Mouse (Mus musculus) mouse trophoblast stem cell (cell line): ENCODE results near the gene Pagr1b.

Source experiments
- in situ Hi-C, 2 experiments: fragments of 300-500 bp; cut with MseI, MboI; formaldehyde crosslinking; loops; 2 replicates in 1 of 2; 3 replicates in 1 of 2; pipeline ENCODE4 v1.15.1; 2025

Gene Pagr1b

DNA sequence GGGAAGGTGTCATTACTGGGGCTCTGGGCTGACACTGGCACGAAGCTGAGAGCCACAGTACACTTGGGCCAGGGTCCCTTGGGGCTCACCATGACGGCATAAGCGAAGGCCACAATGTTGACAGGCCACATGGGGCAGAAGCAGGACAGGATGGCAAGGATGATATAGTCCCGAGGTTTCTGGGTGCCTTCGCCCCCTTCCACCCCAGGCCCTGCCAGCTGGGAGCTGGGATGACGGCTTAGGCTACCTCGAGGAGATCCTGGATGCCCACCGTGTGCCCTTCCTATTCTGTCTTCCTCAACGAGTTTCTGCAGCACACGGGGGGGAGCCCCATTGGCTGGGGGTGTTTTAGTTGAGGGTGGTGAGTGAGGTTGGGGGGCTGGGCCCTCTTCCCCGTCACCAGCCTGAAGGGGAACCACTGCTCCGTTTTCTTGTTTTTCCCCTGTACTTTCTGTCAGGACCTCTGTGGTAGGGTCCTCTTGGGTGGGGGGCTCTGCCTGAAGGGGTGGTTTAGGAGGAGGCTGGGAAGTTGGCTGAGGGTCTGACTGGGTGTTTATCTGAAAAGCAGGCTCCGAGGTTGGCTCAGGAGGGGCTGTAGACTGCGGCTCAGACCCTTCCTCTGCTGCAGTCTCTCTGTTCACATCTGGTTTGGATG lies 3.1 kb upstream of the Pagr1b start:
- in situ Hi-C loops = no loop called here

- in situ Hi-C loops = no loop called here
Measured at GRCm38 (mm10) chr7:127018416-127019305, 2.4 kb upstream of the Pagr1b start.

DNA sequence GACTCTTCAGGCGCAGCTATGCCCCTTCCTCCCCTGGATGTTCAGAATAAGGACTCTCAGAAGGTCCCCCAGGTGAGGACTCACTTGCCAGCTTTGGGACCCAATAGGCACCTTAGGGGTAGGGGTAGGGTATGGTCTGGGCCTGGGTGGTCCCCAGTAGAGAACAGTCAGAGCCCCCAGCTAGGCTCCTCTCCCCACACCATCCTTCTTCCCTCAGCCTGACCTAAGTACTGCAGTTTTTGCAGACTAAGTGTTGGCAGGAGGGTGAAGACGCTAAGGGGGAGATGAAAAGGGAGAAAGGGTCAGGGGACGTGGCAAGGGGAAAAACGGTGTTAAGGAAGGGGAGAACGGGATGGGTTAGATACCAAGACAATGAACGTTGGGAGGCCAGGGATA lies 1.7 kb upstream of the Pagr1b start:
- in situ Hi-C loops = no loop called here

GRCm38 (mm10) chr7:127016971-127017949 lies 976 bp upstream of the Pagr1b start, which contains the start of gene Pagr1a:
Gene Pagr1a (minus strand): TSS chr7:127017352.
- in situ Hi-C loops = no loop called here

GRCm38 (mm10) chr7:127016486-127016938 lies 228 bp upstream of the Pagr1b start:
- in situ Hi-C loops = no loop called here

DNA sequence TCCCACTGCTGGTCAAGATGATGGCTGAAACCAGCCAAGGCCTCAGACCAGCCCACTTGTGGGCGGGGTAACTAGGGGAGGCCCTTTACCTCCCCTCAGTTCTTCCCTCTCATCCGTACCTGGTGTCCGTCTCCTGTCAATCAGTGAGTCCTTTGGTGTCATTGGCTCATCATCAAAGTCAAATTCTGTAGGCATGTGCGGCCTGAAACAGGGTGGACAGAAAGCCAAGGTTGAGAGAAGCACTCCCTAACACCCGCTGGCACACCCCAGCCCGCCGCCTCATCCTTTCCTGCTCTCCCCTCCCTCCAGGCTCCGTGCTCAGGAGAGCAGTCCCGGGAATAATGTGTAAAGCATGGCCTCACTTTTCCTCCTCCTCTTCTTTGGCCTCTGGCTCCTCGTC lies 203 bp downstream of the Pagr1b start:
- in situ Hi-C loops = no loop called here

- in situ Hi-C loops = no loop called here
Measured at GRCm38 (mm10) chr7:127014993-127015392, 1.3 kb downstream of the Pagr1b start.

DNA sequence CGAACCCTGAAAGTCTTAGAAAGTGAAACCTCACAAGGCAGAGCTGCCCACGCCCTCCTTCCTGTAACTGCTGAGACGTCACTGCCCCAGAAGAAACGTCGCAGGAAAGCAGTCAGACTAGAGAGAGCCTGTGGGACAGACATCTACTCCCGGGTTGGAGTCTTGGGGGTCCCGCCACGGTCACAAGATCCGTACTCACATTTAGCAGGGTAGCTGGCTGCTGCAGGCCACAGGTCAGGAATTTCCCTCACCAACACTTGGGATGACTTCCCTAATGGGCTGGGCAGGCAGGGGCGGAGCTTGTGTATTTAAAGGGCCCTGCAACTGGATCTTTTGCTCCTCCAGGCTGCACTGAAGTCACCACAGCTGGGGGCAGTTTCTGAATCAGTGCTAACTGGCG lies 2.0 kb downstream of the Pagr1b start, which contains the start of gene Mvp:
Gene Mvp (minus strand): TSS at position 302 of the 400 bp plus-strand sequence.
- in situ Hi-C loops = no loop called here

DNA sequence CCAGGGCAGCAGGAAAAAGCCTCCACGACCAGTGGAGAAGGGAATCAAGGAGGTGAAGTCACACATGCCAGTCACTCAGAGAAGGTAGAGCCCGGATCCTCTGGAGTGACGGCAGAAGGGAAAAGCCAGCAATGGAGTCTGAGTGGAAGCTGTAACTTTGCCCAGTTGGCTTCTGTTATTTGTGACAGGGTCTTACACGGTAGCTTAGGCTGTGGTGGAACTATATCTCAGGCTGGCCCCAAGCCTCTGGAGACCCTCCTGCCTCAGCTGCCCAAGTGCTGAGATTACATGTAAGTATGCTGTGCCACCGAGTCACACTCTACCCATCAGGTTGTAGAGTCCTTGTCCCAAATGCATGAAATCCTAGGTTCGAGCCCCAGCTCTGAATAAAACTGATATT lies 2.9 kb downstream of the Pagr1b start:
- in situ Hi-C loops = no loop called here

DNA sequence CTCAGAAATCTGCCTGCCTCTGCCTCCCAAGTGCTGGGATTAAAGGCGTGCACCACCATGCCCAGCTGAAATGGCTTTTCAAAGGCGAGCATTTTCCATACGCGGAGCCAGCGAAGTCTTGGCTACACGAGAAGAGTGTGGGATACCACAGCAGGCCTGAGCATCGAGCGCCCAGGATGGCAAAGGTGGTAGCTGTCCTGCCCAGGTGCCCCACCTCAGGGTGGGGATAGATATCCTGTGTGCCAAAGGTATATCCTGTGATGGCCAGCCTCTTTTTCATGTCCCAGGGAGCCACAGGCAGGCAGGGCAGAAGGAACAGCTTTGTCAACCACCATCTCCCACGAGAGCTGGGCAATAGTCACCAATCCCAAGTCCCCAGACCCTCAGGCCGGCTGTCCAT lies 3.4 kb downstream of the Pagr1b start:
- in situ Hi-C loops = no loop called here

- in situ Hi-C loops = no loop called here
Measured at GRCm38 (mm10) chr7:127012374-127012773, 3.9 kb downstream of the Pagr1b start.

GRCm38 (mm10) chr7:127011717-127012116 lies 4.6 kb downstream of the Pagr1b start:
- in situ Hi-C loops = no loop called here

GRCm38 (mm10) chr7:127011051-127011450 lies 5.2 kb downstream of the Pagr1b start:
- in situ Hi-C loops = no loop called here

GRCm38 (mm10) chr7:127009307-127010085 lies 6.8 kb downstream of the Pagr1b start:
- in situ Hi-C loops = no loop called here

DNA sequence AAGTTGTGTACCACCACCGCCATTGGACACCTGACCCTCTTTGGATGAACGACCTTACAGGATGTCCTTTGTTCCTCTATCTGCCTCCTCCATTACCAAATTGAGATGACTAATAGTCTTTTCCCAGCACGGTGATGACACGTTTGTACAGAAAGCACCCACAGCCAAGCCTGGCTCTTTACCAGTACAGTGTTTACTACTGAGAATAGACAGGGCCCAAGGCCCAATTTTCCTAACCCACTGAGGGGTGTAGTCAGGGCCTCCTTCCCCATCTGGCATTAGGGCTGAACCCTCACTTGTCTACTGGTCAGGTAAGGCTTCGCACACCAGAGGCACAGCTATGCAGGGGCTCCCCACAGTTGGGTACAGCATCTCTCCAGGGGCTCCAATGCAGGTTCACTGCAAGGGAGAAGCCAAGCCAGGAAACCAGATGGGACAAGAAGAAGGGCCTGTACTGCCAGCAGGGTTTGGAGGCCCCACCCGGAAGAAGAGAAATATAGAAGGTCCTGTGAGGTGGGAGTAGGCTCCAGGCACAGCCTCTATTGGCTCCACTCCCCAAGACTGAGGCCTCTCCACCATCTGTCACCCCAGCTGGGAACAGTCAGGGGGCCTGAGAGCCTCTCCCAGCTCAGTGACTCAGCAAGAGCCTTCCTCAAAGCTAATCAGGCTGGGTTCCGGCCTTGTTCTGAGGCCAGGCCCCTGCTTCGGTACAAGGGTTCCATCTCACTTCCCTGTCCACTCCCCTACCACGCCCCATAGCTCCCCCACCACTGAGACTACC lies 7.9 kb downstream of the Pagr1b start:
- in situ Hi-C loops = no loop called here

DNA sequence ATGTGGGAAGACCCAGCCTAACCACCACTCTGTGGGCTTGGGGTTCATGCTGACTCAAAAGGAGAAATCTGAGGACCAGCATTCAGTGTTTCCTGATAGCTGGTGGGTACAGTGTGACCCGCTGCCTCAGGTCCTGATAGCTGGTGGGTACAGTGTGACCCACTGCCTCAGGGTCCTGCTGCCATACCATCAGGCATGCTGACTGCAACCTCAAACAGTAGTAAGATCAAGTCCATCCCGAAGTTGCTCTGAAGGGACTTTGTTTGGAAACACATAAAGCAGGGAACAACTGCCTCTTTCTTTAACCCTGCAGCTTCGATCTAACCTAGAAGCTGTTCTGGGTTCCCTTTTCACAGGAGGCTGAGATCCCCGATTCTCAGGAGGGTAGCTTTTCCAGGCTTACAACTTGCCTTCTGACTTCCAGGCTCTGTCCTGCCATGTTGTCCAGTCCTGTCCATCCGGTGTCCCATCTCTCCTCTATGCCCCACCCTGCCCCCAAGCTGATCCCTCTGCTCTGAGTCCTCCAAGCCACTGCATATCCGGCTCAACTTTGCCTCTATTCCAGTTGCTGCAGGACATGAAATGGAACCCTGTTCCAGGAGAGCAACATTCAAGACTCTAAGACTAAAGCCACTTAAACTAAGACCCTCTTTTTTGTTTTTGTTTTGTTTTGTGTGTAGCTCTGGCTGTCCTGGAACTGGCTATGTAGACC lies 8.8 kb downstream of the Pagr1b start:
- in situ Hi-C loops = no loop called here

DNA sequence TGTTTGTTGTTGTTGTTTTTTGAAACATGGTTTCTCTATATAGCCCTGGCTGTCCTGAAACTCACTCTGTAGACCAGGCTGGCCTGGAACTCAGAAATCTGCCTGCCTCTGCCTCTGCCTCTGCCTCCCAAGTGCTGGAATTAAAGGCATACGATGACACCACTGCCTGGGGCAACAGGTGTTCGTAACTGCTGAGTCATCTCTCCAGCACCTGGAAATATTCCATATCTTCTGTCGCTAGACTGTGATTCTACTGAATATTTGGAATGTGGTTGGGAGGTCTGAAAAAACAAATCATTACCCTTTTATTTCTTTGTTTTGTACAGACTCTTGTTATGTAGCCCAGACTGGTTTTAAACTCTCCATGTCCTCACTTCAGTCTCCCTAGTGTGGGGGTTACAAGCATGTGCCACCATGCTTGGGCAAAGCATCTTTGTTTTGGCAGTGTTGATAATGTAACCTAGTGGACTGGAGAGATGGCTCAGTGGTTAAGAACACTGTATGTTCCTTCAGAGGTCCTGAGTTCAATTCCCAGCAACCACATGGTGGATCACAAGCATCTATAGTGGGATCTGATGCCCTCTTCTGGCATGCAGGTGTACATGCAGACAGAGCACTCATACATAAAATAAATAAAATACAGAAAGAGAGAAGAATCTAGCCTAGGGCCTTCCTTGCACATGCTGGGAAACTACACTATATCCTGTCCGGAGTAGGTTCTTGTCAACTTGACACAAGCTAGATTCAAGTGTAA lies 12.0 kb downstream of the Pagr1b start:
- in situ Hi-C loops = no loop called here

- in situ Hi-C loops = no loop called here
Measured at GRCm38 (mm10) chr7:127003620-127004019, 12.7 kb downstream of the Pagr1b start.

DNA sequence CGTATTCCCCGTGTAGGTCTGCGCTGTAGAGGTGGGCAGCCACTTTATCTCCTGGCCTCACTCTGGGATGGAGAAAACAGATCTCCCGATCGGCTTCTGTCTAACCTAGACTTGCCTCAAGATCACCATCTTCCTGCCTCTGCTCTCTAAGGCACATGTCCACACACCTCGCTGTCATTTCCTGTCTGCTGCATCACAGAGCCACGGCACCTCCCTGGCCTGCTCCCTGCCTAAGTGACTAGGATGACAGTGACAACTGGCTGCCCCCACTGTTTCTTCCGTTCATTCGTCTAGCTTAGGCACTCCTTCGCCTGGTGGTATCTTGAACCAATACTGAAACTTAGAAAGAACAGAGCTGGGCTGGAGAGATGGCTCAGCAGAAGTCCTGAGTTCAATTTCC lies 16.7 kb downstream of the Pagr1b start:
- in situ Hi-C loops = no loop called here
